Comparison of ENCODE assay signal across 17 mouse cellular contexts in genomic region chr19:43887242-43887641, GRCm38 (mm10). TPM values are rescaled to one million over a fixed set of nuclear protein-coding genes. Genes with fewer than 3 reads are reported as not detected.
DNase-seq lines count a peak whose midpoint lies in the region; ATAC-seq and TF ChIP-seq lines count a peak whose summit lies in the region.
"Had no signal": no experiment of that assay in that cellular context is flagged by ENCODE, and none has a peak within 500 bp of the region (broad histone marks: within the 10 kb centered on the region; RNA-seq: fewer than 3 reads in every experiment).

No protein-coding gene starts in this region.

- H3K9me3 ChIP-seq in kidney, embryonic 16.5 days (ENCODE audit: low read length) = no peaks in the 10 kb centered on the region
- no peaks in the 10 kb centered on the region for H3K9me3 ChIP-seq in MEL (replicated peaks; ENCODE audit: insufficient read depth, low read length)
- H3K9me3 ChIP-seq in intestine, postnatal 0 days (ENCODE audit: control insufficient read depth) = no peaks in the 10 kb centered on the region
- H3K9me3 ChIP-seq: G1E; heart, embryonic 15.5 days; neural tube, embryonic 13.5 days had no signal

- no peak for DNase-seq in kidney, postnatal 10 days
- peak; percentile 34 for DNase-seq in 3T3-L1 (ENCODE audit: low read depth, low spot score)
- peak; percentile 23 for DNase-seq in MEL (ENCODE audit: low read depth, low spot score)
- DNase-seq in frontal cortex, postnatal 10 days (ENCODE audit: low spot score in 2 of 2) = no peak
- DNase-seq in natural killer cell, adult 2 months (ENCODE audit: low spot score in 2 of 2) = no peak
- DNase-seq: adrenal gland, postnatal 10 days; cerebellum, adult 11-12 months; cerebellum, postnatal 25 days; forebrain, postnatal 0 days; gastrocnemius, adult 2 months; lung, postnatal 36 days; right cerebral cortex, postnatal 14 days had no signal

- H3K36me3 ChIP-seq in kidney, embryonic 16.5 days (ENCODE audit: insufficient read depth, low read length) = no peaks in the 10 kb centered on the region
- no peaks in the 10 kb centered on the region for H3K36me3 ChIP-seq in MEL (ENCODE audit: control insufficient read depth in 1 of 2, insufficient read depth in 2 of 2, low read length in 2 of 2)
- no peaks in the 10 kb centered on the region for H3K36me3 ChIP-seq in intestine, postnatal 0 days (ENCODE audit: control insufficient read depth, insufficient read depth)
- H3K36me3 ChIP-seq: G1E; heart, embryonic 15.5 days; neural tube, embryonic 13.5 days had no signal

- TF ChIP-seq CTCF in MEL (IDR thresholded peaks at IDR 0.05 in 2 of 3, conservative IDR thresholded peaks at IDR 0.05 in 1 of 3; ENCODE audit: control insufficient read depth in 1 of 3, insufficient read depth in 1 of 3, low read depth in 2 of 3, low read length in 3 of 3, poor library complexity in 1 of 3, severe bottlenecking in 1 of 3) = peak; percentile 28 to 49 (median 40); a peak in 5 of 6 replicates
- peak; percentile 55 for TF ChIP-seq CTCF in intestine, postnatal 0 days (IDR thresholded peaks at IDR 0.05; ENCODE audit: low read depth)

- no peak for TF ChIP-seq EP300 in MEL (IDR thresholded peaks at IDR 0.05; ENCODE audit: low read depth in 1 of 2, low read length in 2 of 2)

- no peak for TF ChIP-seq POLR2A in MEL (IDR thresholded peaks at IDR 0.05; ENCODE audit: control insufficient read depth in 1 of 2, insufficient read depth in 1 of 2, low read depth in 1 of 2, low read length in 2 of 2, poor library complexity in 1 of 2)

- ATAC-seq in kidney, embryonic 16.5 days (ENCODE audit: low FRiP score, low TSS enrichment) = no peak
- no peak for ATAC-seq in intestine, postnatal 0 days
- ATAC-seq: forebrain, postnatal 0 days had no signal

- H3K4me1 ChIP-seq in kidney, embryonic 16.5 days (ENCODE audit: insufficient read depth, low read length) = peaks cover 46% of the 10 kb centered on the region
- H3K4me1 ChIP-seq in MEL (ENCODE audit: control insufficient read depth in 1 of 2, insufficient read depth in 2 of 2, low read length in 2 of 2) = no peaks in the 10 kb centered on the region; a peak in 1 of 4 replicates
- H3K4me1 ChIP-seq in intestine, postnatal 0 days (replicated peaks; ENCODE audit: control insufficient read depth, insufficient read depth, low read length) = peaks cover 18% of the 10 kb centered on the region; the same call in 1 of the 2 replicates

- no peaks in the 10 kb centered on the region for H3K27me3 ChIP-seq in kidney, embryonic 16.5 days (ENCODE audit: insufficient read depth, low read length)
- no peaks in the 10 kb centered on the region for H3K27me3 ChIP-seq in MEL (ENCODE audit: control insufficient read depth in 1 of 2, insufficient read depth in 2 of 2, low read length in 2 of 2)
- no peaks in the 10 kb centered on the region for H3K27me3 ChIP-seq in intestine, postnatal 0 days (replicated peaks; ENCODE audit: control insufficient read depth, insufficient read depth, low read length)
- H3K27me3 ChIP-seq: heart, embryonic 15.5 days; neural tube, embryonic 13.5 days had no signal

- TF ChIP-seq RAD21 in MEL (IDR thresholded peaks at IDR 0.05; ENCODE audit: low read depth, low read length) = peak; percentile 14

- no peaks in the 10 kb centered on the region for H3K79me2 ChIP-seq in MEL (ENCODE audit: control insufficient read depth, insufficient read depth, low read length, poor library complexity)

- no peak overlapping the region for H3K27ac ChIP-seq in kidney, embryonic 16.5 days (ENCODE audit: low read length)
- H3K27ac ChIP-seq in MEL (ENCODE audit: control insufficient read depth, low read depth, low read length) = no peak overlapping the region
- peak overlapping the region; percentile 89 for H3K27ac ChIP-seq in intestine, postnatal 0 days (ENCODE audit: low read depth, low read length)
- H3K27ac ChIP-seq: gastrocnemius, adult 2 months; heart, embryonic 15.5 days; neural tube, embryonic 13.5 days had no signal

- H3K4me2 ChIP-seq in kidney, embryonic 16.5 days (replicated peaks; ENCODE audit: low read depth, low read length) = peak overlapping the region; percentile 43
- peak overlapping the region; percentile 69 for H3K4me2 ChIP-seq in intestine, postnatal 0 days (replicated peaks; ENCODE audit: low read depth)
- H3K4me2 ChIP-seq: heart, embryonic 15.5 days; neural tube, embryonic 13.5 days had no signal

- peak overlapping the region; percentile 33 for H3K4me3 ChIP-seq in kidney, embryonic 16.5 days (ENCODE audit: low read length)
- H3K4me3 ChIP-seq in MEL (ENCODE audit: control insufficient read depth in 1 of 2, insufficient read depth in 1 of 2, low read depth in 2 of 2, low read length in 2 of 2) = no peak overlapping the region
- peak overlapping the region; percentile 53 for H3K4me3 ChIP-seq in intestine, postnatal 0 days (ENCODE audit: low read depth, low read length)
- H3K4me3 ChIP-seq: gastrocnemius, adult 2 months; heart, embryonic 15.5 days; neural tube, embryonic 13.5 days had no signal

- WGBS in kidney, embryonic 16.5 days = 81% methylated on average over 5 of the region's 5 CpGs
- 53% methylated on average over 5 of the region's 5 CpGs for WGBS in intestine, postnatal 0 days

- H3K9ac ChIP-seq in kidney, embryonic 16.5 days (replicated peaks; ENCODE audit: low read length) = no peak overlapping the region
- no peak overlapping the region for H3K9ac ChIP-seq in MEL (ENCODE audit: control insufficient read depth, low read depth, low read length, poor library complexity, severe bottlenecking)
- no peak overlapping the region for H3K9ac ChIP-seq in intestine, postnatal 0 days (ENCODE audit: low read depth, low read length)
- H3K9ac ChIP-seq: forebrain, postnatal 0 days; heart, embryonic 15.5 days had no signal

TF ChIP-seq in MEL, 35 proteins besides CTCF, POLR2A, EP300 and RAD21:
- TF ChIP-seq JUND (IDR thresholded peaks at IDR 0.05; ENCODE audit: low read depth, low read length) (no peak), MAFK (IDR thresholded peaks at IDR 0.05; ENCODE audit: borderline replicate concordance, low read depth, low read length) (no peak), TBP (IDR thresholded peaks at IDR 0.05; ENCODE audit: low read depth, low read length) (no peak), UBTF (IDR thresholded peaks at IDR 0.05; ENCODE audit: borderline replicate concordance, insufficient read depth, low read depth, low read length) (no peak), ZC3H11A (IDR thresholded peaks at IDR 0.05; ENCODE audit: low read depth, low read length) (no peak), ETS1 (IDR thresholded peaks at IDR 0.05; ENCODE audit: low read depth, low read length) (no peak), TCF12 (IDR thresholded peaks at IDR 0.05; ENCODE audit: low read depth, low read length) (0 out of 2 replicates have a peak, but pooled peaks have one; percentile 2), MYB (IDR thresholded peaks at IDR 0.05; ENCODE audit: low read depth, low read length) (no peak), POLR2AphosphoS2 (IDR thresholded peaks at IDR 0.05; ENCODE audit: low read length) (no peak)

RNA-seq across cellular contexts. Expression of gene Dnmbp, which starts 52.7 kb away (rescaled TPM):
- 25.4 and 28.6 TPM in 2 replicates for polyA plus RNA-seq in kidney, embryonic 16.5 days (2015; fragmentation: Nextera tagmentation; extraction: Ambion mirVana)
- 5.4 and 6.2 TPM in 2 replicates for total RNA-seq in MEL (2012; rRNA removed)
- 1 to 10 TPM in 1 of 2 experiments, not detected in 1; 9.4 TPM for polyA plus RNA-seq in MEL (2012; ENCODE audit: insufficient read depth in 1 of 2, insufficient read length in 2 of 2, low read depth in 1 of 2, low replicate concordance in 2 of 2, missing spikeins in 1 of 2)
- polyA plus RNA-seq in intestine, postnatal 0 days (2015; fragmentation: Nextera tagmentation; extraction: Ambion mirVana) = 21.4 TPM in 2 replicates

Comparison
In these comparisons a context has a peak if more than half of its experiments do, and no peak if none do; other contexts are left out.
1. H3K4me3 ChIP-seq: peak in kidney, embryonic 16.5 days (single experiment) and intestine, postnatal 0 days (single experiment); none in MEL (0 of 2).
2. DNase-seq: peak in 3T3-L1 (single experiment) and MEL (single experiment); none in kidney, postnatal 10 days (single experiment), frontal cortex, postnatal 10 days (0 of 2) and natural killer cell, adult 2 months (0 of 2).